Mouse (Mus musculus) 416B (cell line): Measurements from ENCODE around the gene Siae.

Experiments
- DNase-seq: peaks from one replicate; pipeline ENCODE4 v3.0.0; 2011; ENCODE audit warnings: low read depth

Siae gene

GRCm38 (mm10) chr9:37572204-37572876 lies 16.8 kb downstream of the Siae start:
- DNase-seq, result peak; percentile 42

GRCm38 (mm10) chr9:37576436-37576930 lies 21.0 kb downstream of the Siae start:
- DNase-seq, result peak; percentile 49

- no peak for DNase-seq
Observed at GRCm38 (mm10) chr9:37583594-37583993, 28.1 kb downstream of the Siae start.

- DNase-seq, result no peak
Observed at GRCm38 (mm10) chr9:37586718-37587117, 31.2 kb downstream of the Siae start.

GRCm38 (mm10) chr9:37590381-37590780 lies 34.9 kb downstream of the Siae start:
- DNase-seq, result no peak

GRCm38 (mm10) chr9:37592025-37592424 lies 36.5 kb downstream of the Siae start:
- DNase-seq, result no peak

GRCm38 (mm10) chr9:37592633-37593032 lies 37.1 kb downstream of the Siae start:
- peak; percentile 51 for DNase-seq

GRCm38 (mm10) chr9:37593690-37594089 lies 38.2 kb downstream of the Siae start:
- no peak for DNase-seq

GRCm38 (mm10) chr9:37595570-37595969 lies 40.1 kb downstream of the Siae start:
- peak; percentile 37 for DNase-seq

- DNase-seq, result peak; percentile 73
Observed at GRCm38 (mm10) chr9:37598637-37599036, 43.1 kb downstream of the Siae start.

- no peak for DNase-seq
Observed at GRCm38 (mm10) chr9:37600538-37601205, 45.2 kb downstream of the Siae start.

GRCm38 (mm10) chr9:37605089-37605488 lies 49.6 kb downstream of the Siae start:
- DNase-seq, result no peak

- no peak for DNase-seq
Observed at GRCm38 (mm10) chr9:37609558-37609957, 54.1 kb downstream of the Siae start.

- peak; percentile 97 for DNase-seq
Observed at GRCm38 (mm10) chr9:37613182-37613910, 57.8 kb downstream of the Siae start, which contains the start of gene Spa17. Gene Spa17 (minus strand): TSS chr9:37613722.

GRCm38 (mm10) chr9:37613911-37614280 lies 58.4 kb downstream of the Siae start:
- DNase-seq, result no peak

- DNase-seq, result peak; percentile 19
Observed at GRCm38 (mm10) chr9:37614316-37614715, 58.8 kb downstream of the Siae start.

GRCm38 (mm10) chr9:37615220-37615619 lies 59.7 kb downstream of the Siae start:
- no peak for DNase-seq

GRCm38 (mm10) chr9:37616770-37617169 lies 61.3 kb downstream of the Siae start:
- peak; percentile 72 for DNase-seq

- DNase-seq, result no peak
Observed at GRCm38 (mm10) chr9:37621290-37621689, 65.8 kb downstream of the Siae start.

- no peak for DNase-seq
Observed at GRCm38 (mm10) chr9:37623981-37624380, 68.5 kb downstream of the Siae start.

GRCm38 (mm10) chr9:37624502-37624901 lies 69.0 kb downstream of the Siae start:
- DNase-seq, result no peak

- no peak for DNase-seq
Observed at GRCm38 (mm10) chr9:37625129-37625528, 69.6 kb downstream of the Siae start.

GRCm38 (mm10) chr9:37625641-37626040 lies 70.1 kb downstream of the Siae start:
- DNase-seq, result no peak
